Mouse (Mus musculus) frontal cortex, postnatal 36 days (tissue): ENCODE measurements at regions not wholly inside any gene's neighbourhood (a gene's known extent, or its start where the extent isn't known, plus 50 kb on each side); places are given as distances from the start of the nearest gene placed in this dataset.

Experiments
- DNase-seq, 2 experiments: peaks; one replicate each; pipeline ENCODE4 v3.0.0; 2022; ENCODE audit warnings: low spot score in 2 of 2

- no peak for DNase-seq
Measured at GRCm38 (mm10) chr3:31394533-31394932, 84.4 kb upstream of the Slc7a14 start.

- DNase-seq, result no peak
Measured at GRCm38 (mm10) chr3:31389955-31390354, 79.8 kb upstream of the Slc7a14 start.

GRCm38 (mm10) chr3:31375678-31376077 is 65.5 kb upstream of the Slc7a14 start:
- no peak for DNase-seq

GRCm38 (mm10) chr3:31374061-31374460 is 63.9 kb upstream of the Slc7a14 start:
- DNase-seq, result no peak

GRCm38 (mm10) chr3:31368259-31368658 is 58.1 kb upstream of the Slc7a14 start:
- no peak for DNase-seq
